Mouse (Mus musculus): ENCODE measurements at regions not wholly inside any gene's neighbourhood (a gene's known extent, or its start where the extent isn't known, plus 50 kb on each side); places are given as distances from the start of the nearest gene placed in this dataset.

DNA sequence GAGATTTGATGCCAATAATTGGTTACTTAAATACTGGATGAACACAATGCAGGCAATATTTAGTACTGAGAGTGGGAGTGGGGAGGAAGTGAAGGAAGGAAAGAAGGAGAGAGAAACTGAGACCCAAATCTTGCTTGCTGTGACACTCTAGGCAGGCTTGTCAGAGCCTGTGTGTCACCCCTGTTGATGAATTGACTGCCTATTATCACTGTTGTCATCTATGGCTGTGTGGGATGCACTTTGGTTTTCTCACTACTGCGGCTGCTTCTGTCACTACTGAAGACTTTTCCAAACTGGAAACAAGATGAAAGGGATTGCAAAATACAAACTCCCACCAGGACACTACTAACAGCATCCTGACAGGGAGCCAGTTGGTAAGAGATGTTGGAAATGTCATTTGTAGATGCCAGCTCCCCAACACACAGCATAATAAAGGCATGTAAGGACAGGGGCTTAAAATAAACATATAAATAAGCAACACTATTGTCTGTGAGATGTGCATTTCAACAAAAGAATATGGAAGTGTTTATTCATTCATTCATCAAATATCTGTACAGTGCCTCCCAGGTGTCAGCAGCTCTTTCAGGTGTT is 207.0 kb upstream of the Ufl1 start:
- no peak for DNase-seq (ENCODE audit: low read depth, low spot score)

DNA sequence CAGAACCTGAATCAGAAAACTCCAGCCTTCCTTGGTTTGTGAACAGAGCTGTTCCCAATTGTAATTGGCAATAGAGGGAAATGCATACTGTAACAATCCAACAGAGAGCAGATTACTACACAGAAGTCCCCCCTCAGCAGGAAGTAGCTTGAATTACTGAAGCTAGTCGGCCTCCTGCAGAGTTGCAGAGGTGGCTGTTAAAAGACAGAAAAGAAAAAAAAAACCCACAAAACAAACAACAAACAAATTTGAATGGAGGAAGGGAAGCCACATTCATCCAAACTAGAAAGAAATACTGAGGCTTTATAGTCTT is 202.0 kb upstream of the Ufl1 start:
- no peak for DNase-seq (ENCODE audit: low read depth, low spot score)

GRCm38 (mm10) chr4:25482933-25483620 is 201.5 kb upstream of the Ufl1 start:
- no peak for DNase-seq (ENCODE audit: low read depth, low spot score)

DNA sequence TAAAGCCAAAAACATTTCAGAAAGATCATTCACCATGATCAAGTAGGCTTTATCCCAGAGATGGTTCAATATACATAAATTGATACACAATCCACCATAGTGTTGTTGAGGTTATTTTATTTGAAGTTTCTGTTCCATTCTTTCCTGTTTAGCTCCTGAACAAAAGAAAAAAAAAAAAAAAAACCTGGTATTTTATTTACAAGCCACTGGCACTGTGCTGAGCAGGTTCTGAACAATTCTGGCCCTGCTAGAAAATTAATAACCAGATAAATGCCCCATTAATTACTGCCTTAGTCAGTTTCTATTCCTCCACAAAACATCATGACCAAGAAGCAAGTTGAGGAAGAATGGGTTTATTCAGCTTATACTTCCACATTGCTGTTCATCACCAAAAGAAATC is 191.4 kb upstream of the Ufl1 start:
- DNase-seq (ENCODE audit: low read depth, low spot score), result no peak

GRCm38 (mm10) chr4:25466490-25466889 is 184.9 kb upstream of the Ufl1 start:
- no peak for DNase-seq (ENCODE audit: low read depth, low spot score)

GRCm38 (mm10) chr4:25464792-25465590 is 183.4 kb upstream of the Ufl1 start:
- DNase-seq (ENCODE audit: low read depth, low spot score), result no peak

GRCm38 (mm10) chr4:25464069-25464468 is 182.4 kb upstream of the Ufl1 start:
- no peak for DNase-seq (ENCODE audit: low read depth, low spot score)

DNA sequence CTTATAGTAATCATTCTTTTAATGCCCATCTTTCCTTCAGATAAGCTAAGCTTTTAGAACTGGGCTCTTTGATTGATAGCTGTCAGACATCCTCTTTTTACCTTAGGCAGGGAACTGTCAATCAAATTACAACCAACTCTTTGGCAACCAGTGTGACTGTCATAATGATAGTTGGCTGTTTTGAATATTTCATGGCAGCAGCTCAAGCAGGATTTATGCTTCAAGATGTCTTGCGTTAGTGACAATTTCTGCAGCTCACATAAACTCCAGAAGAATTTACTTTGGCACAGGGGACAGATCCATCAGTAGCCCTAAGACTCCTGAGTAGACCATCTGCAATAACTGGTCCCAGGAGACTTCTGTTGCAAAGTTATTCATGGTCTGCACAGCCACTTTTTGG is 178.5 kb upstream of the Ufl1 start:
- no peak for DNase-seq (ENCODE audit: low read depth, low spot score)

DNA sequence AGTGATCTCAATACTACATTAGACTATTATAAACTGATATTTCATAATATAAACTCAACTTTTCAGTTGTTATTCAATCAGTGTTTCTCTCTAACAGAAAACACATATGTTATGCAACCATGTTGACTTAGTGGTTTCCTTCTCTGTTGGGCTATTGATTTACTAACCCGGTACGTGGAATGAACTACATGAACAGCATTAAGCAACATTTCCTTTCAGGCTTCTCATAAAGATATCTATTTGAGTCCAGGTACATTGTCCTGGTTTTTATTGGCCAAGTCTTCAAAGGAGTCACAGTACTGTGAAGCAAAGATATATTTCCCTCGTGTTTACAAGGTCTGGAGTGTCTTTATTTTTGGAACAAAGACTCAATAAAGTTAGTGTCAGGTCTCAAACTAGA is 173.1 kb upstream of the Ufl1 start:
- no peak for DNase-seq (ENCODE audit: low read depth, low spot score)

- no peak for DNase-seq (ENCODE audit: low read depth, low spot score)
Measured at GRCm38 (mm10) chr4:25453127-25453806, 171.6 kb upstream of the Ufl1 start.

GRCm38 (mm10) chr4:25451865-25452264 is 170.2 kb upstream of the Ufl1 start:
- no peak for DNase-seq (ENCODE audit: low read depth, low spot score)

GRCm38 (mm10) chr4:25432203-25432602 is 150.6 kb upstream of the Ufl1 start:
- DNase-seq (ENCODE audit: low read depth, low spot score), result no peak

DNA sequence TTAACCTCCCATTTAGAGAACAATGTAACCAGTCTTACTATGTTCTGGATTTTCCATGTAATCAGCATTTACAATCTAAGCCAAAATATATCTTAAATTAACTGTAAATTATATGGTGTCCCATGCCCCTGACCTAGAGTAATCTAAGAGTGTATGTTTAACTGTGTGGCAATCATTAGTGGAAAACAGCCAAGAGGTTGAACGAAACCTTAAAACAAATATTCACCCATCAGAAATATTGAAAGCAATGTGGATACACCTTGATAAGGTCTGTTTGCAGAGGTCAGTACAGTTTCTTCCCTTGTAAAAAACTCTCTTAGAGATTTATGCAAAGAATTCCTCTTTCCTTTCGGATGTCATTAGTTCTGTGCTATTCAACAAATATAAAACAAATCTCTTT is 134.7 kb upstream of the Ufl1 start:
- DNase-seq (ENCODE audit: low read depth, low spot score), result no peak

- no peak for DNase-seq (ENCODE audit: low read depth, low spot score)
Measured at GRCm38 (mm10) chr4:25410440-25410839, 128.8 kb upstream of the Ufl1 start.

DNA sequence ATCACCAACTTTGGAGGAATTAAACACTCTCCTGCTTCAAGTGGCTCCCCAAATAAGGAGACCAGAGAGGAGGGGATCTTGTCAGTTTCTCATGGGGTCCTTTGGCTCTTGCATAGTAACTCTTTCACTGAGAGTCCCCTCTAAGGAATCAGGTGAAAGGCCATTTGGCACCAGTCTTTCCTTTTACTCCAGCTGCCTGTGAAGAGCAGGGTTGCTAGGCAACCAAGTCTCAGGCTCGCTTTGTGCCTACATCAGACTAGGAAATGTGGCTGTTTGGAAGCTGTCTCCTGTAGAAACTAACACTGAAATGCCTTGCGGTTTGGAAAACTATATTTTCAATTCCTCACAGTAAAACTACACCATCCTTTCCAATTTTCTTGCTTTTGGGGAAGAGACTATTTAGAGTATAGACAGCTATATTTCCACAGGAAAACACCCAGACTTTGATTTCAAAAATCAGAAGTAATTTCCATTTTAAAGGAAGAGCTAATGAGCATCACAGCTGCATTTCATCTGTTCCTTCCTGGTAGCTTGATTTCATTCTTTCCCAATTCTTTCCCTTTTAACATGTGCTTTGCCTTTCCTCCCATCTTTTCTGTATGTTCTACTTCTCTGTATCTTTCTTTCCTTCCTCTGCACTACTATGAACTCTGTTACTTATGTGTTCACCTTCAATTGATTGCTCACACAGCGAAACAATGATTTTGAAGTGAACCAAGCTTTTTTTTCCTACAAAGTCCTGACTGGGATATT is 127.3 kb upstream of the Ufl1 start:
- peak; percentile 74 for DNase-seq (ENCODE audit: low read depth, low spot score)

GRCm38 (mm10) chr4:25407842-25408241 is 126.2 kb upstream of the Ufl1 start:
- DNase-seq (ENCODE audit: low read depth, low spot score), result no peak

DNA sequence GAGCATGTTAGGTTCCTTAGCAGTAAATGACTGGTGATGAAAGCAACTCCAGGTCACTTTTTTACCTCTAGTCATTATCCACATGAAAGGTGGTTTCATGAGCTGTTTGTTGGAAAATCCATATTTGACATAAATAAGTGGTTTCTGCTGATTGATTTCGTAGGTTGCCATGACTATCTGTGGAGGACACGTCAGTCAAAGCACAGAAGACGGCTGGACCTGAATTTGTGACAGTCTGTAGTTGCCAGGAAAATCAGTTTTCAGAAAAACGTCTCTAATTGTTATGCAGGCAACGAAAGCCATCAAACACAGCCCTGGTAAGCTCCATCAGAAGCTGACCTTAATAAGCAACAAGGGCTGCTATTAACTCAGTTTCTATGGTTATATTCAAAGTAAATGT is 107.9 kb upstream of the Ufl1 start:
- DNase-seq (ENCODE audit: low read depth, low spot score), result no peak

DNA sequence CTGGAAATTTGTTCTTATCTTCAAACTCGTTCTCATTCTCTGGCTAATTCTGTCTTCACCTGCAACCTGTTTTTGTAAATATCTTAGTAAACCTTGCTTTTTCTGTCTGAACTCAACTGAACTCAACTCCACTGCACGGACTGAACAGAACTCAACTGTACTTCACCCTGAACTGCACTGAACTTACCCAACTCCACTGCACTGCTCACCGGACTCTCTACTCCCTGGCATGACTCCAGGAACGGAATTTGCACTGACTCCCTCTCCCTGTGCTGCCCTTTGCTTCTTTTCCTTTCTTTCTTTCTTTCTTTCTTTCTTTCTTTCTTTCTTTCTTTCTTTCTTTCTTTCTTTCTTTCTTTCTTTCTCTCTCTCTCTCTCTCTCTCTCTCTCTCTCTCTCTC is 90.4 kb upstream of the Ufl1 start:
- no peak for DNase-seq (ENCODE audit: low read depth, low spot score)

GRCm38 (mm10) chr4:25364402-25364801 is 82.8 kb upstream of the Ufl1 start:
- no peak for DNase-seq (ENCODE audit: low read depth, low spot score)

GRCm38 (mm10) chr4:25337638-25338037 is 56.0 kb upstream of the Ufl1 start:
- no peak for DNase-seq (ENCODE audit: low read depth, low spot score)
